Mouse (Mus musculus) right cerebral cortex, postnatal 14 days (tissue): ENCODE measurements around the gene Ifnk.
A peak's percentile ranks its signal among the peaks of the same experiment; 100 is the strongest.

Experiments used
- DNase-seq: peaks from one replicate; pipeline ENCODE4 v3.0.0; 2022

Ifnk gene

DNA sequence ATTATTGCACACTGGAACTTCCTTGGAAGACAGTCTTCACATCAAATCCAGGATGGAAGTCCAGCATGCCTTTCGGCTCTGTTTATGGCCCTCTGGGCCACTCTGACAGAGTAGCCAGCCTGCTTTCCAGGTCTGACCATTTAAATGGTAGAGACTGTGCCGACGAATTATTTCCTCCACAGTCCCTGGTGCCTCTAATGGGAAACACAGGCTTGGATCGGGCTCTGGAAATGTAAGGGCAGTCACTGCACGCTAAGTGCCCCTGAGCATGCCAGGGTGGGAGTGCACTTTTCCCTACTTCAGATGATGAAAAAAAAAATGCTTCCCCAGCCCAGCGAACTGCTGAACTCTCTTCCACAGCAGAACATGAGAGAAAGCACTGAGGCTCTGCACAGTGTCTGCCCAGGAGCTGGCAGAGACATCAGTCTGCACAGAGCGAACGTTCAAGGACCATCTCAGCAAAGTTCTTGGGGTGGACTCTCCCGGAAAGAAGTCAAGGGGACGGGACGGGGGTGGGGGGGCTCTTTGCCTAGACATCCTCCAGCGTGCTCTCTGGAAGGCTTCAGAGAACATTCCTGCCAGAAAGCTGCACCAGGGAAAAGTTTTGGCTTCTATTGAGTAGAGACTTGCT lies 8.3 kb upstream of the Ifnk start:
- no peak for DNase-seq

- no peak for DNase-seq
Observed at GRCm38 (mm10) chr4:35145726-35146125, 6.1 kb upstream of the Ifnk start.

DNA sequence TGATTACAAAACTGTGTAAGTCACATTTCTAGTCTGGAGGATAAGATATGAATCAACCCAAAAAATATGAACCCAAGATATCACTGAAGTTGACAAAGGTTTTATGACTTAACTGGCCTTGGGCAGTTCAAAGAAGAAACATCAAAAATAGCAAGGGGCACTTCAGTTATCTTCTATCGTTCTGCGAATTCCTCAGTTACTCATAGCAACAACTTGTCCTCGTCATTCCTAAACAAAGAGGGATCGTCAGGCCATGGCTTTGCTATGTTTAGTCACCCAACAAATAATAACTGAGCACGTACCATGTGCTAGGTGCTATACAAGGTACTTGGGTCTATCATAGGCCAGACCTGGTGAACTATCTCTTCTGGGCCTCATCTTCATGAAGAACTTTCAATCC lies 5.3 kb upstream of the Ifnk start:
- no peak for DNase-seq

DNA sequence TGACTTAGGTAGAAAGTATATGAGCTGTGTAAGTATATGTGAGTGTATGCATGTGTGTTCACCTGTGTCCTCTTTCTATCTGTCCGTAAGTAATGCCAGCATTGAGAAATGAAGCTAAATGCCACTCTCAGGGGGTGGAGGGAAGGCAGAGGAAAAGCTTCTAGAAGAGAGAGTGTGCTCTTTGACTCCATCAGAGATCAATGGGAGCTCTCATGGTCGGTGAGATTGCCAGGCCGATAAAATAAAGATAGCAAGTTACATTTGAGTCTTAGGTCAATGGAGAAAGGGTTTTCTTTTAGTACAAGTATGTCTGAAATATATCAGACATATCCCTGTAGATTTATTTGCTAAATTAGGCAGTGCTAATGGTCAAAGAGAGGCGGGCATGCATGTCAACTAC lies 3.5 kb upstream of the Ifnk start:
- DNase-seq: no peak

GRCm38 (mm10) chr4:35150706-35151105 lies 1.1 kb upstream of the Ifnk start:
- DNase-seq: no peak

GRCm38 (mm10) chr4:35154051-35154450 lies 2.2 kb downstream of the Ifnk start:
- DNase-seq: no peak

- DNase-seq: no peak
Observed at GRCm38 (mm10) chr4:35155132-35155922, 3.5 kb downstream of the Ifnk start.

GRCm38 (mm10) chr4:35156149-35156611 lies 4.3 kb downstream of the Ifnk start:
- peak; percentile 43 for DNase-seq

DNA sequence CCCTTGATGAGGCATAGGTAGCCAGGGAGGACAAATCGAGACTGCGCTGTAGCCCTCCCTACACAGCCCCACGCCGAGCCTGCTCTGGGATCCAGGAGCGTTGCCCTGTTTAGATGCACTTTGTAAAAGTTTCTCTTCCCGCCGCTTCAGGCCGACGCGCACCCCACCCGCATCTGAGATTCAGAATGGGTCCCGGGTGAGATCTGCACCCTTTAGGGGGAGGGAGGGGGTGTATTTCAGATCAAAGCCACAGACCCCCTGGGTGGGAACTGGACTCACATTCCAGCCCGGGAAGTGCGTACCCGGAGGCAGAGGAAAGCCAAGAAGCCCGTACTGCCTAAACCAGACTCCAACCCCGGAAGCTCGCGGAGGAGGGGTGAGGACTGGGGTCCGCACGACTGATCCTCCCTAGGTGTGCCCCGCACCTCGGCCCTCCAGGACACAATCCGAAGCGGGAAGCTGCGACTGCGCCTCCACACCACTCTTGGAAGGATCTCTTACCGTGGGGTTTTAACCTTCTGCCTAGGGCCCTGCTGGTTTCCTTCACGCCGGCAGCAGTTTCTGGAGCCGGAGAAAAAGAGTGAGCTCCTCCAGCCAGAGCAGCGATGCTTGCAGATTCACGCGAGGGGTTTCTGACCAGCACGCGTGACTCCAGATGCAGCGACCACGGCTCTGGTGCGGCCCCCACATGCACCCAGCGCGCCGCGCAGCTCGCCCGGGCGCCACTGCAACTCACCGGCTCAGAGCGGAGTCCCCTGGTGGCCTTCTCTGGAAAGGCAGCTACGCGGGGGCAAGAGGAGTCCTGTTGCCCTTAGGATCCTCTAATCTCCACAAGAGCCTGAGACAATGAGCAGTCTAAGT lies 5.1 kb downstream of the Ifnk start, which contains the start of gene Mob3b:
Gene Mob3b (minus strand): TSS at position 734 of the 861 bp plus-strand sequence.
- peak; percentile 86 for DNase-seq

DNA sequence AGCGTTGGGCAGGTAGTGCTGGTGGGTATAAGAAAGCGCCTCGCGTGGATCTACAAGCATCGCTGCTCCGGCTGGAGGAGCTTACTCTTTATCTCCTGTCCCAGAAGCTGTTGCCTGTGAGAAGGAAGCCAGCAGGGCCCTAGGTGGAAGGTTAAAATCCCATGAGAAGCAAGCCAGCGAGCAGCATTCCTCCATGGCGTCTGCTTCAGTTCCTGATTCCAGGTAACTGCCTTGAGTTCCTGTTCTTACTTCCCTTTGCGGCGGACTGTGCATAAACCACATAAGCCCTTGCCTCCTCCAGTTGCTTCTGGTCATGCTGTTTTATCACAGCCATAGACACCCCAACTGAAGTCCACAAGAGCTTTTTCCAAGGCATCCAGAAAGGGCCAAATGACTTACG lies 6.0 kb downstream of the Ifnk start:
- no peak for DNase-seq

DNA sequence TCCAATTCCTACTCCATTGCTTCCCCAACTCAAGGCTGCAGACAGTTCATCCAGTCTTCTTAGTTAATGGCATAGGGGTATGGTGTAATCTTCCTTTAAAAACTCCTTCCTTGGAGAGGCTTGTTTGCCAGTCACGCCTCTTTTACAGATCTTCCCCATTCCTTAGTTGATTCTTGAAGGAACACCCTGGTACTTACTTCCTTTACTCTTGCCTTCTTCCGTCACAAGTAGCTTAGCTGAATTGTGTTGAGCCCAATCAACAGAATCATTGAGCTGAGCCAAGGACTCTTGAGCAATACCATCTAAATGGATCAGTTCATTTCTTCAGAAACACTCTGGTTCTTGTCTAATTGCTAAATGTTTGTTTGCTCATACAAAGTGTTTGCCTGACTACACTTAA lies 13.4 kb downstream of the Ifnk start:
- no peak for DNase-seq

DNA sequence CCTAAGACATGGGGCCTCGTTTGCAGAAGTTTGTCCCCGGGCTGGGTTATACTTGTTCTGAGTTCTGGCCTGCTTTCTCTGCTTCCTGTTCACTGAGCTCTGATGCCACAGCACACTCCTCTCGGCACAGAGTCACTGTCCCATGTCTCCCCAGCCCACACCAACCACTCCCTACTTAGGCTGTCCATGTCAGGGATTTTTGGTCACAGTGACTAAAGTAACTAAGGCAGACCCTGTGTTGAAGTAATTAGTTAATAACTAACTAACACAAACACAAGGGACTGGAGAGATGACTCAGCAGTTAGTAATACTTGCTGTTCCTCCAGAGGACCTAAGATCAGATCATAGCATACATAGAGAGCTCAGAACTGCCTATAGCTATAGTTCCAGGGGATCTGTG lies 14.1 kb downstream of the Ifnk start:
- no peak for DNase-seq

DNA sequence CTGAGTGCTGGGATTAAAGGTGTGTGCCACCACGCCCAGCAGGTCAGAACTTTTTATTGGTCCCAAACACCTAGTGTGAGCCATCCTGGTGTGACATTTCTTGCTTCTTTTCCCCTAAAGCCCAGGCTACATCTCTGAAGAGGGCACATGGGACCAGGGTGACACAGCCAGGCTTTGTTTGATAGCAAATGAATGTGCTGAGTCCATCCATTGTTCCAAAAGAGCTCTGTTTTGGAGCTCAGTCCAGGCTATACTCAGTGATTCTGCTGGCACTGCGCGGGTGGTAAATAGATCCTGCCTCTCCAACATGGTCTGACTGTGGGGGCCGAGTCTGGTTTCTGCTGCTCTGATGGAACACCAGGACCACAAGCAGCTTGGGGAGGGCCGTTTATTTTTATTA lies 16.0 kb downstream of the Ifnk start:
- DNase-seq: no peak

- DNase-seq: no peak
Observed at GRCm38 (mm10) chr4:35169571-35170125, 17.8 kb downstream of the Ifnk start.

GRCm38 (mm10) chr4:35172471-35172870 lies 20.6 kb downstream of the Ifnk start:
- no peak for DNase-seq

DNA sequence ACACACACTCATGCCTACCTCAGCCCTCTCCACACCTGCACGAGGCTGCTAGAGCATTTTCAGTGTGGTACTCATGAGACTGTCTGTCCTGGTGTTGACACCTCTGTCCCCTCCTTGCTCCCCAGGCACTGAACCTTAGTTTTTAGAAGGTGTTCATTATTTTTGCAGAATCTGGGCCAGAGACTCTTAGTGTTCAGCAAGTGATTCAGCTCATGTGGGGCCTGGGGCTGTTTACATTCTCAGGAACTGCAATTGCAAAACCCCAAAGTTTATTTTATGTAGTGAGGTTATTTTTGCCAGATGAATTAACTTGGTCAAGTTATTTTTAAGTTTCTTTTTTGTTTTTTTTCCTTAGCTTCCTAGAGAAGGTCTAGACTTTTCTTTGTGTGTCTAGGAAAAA lies 21.7 kb downstream of the Ifnk start:
- no peak for DNase-seq

DNA sequence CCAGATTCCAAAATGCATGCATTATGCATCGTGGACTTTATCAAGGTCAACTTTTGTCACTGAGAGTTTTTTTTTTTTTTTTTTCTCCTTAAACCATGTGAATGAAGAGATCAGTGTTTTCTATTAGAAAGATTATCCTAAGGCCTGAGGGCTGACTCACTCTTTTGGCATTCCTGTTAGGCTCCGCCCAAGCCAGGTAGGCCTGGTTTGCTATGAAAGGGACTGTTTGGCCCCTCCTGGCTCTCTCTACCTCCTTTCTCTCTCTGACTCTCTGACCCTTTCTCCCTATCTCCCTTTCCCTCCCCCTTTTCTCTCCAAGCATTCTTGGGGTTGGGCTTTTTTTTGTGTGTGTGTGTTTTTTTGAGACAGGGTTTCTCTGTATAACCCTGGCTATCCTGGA lies 23.7 kb downstream of the Ifnk start:
- DNase-seq: no peak

GRCm38 (mm10) chr4:35177926-35178645 lies 26.2 kb downstream of the Ifnk start:
- no peak for DNase-seq

DNA sequence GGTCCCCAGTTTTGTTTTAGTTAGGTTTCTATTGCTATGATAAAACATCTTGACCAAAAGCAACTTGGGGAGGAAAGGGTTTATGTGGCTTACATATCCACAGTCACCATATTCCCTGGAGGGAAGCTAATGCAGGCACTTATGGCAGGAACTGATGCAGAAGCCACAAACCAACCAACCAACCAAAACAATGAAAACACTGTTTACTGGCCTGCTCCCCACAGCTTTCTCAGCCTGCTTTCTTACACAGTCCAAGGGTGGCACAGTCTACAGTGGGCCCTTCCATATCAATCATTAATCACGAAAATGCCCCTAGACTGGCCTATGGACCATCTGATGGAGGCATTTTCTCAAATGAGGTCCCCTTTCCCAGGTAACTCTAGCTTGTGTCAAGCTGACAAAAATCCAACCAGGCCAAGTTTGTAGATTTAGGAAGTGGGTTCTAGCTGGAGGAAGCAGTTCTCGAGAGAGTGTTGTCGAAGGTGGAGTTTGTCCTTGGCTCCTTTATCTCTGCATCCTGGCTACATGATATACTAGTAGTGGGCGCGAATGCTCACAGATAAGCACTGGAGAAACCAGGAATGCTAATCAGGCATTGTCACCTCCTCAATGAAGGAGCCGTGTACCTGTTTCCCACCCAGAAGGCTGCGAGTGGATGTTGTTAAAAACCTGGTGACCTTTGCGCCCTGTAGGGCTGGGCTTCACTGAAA lies 35.9 kb downstream of the Ifnk start:
- no peak for DNase-seq

- DNase-seq: no peak
Observed at GRCm38 (mm10) chr4:35189794-35190193, 37.9 kb downstream of the Ifnk start.

GRCm38 (mm10) chr4:35192725-35193124 lies 40.9 kb downstream of the Ifnk start:
- DNase-seq: no peak

- no peak for DNase-seq
Observed at GRCm38 (mm10) chr4:35201700-35202099, 49.8 kb downstream of the Ifnk start.
